Mouse (Mus musculus): ENCODE results near the gene Vcam1. TPM values are rescaled to one million over a fixed set of nuclear protein-coding genes. Genes with fewer than 3 reads are reported as not detected.

Gene Vcam1
- total RNA-seq, 1 experiment: 0.27 TPM

GRCm38 (mm10) chr3:116094886-116095285 lies 34.6 kb downstream of the Vcam1 start:
- no peak for DNase-seq (ENCODE audit: low read depth, low spot score)
- Histone ChIP-seq H3K36me3 (ENCODE audit: control insufficient read depth, insufficient read depth, low read length, poor library complexity, severe bottlenecking) (no peaks in the 10 kb centered on the region), H3K4me3 (ENCODE audit: insufficient read depth in 1 of 2, low read depth in 1 of 2, low read length in 2 of 2, poor library complexity in 1 of 2, severe bottlenecking in 1 of 2) (no peak overlapping the region), H3K9me3 (ENCODE audit: control insufficient read depth, insufficient read depth, low read depth, low read length) (no peaks in the 10 kb centered on the region), H3K27ac (ENCODE audit: insufficient read depth, low read depth, low read length, poor library complexity, severe bottlenecking) (no peak overlapping the region), H3K4me1 (ENCODE audit: control insufficient read depth in 2 of 2, insufficient read depth in 2 of 2, low read length in 2 of 2, poor library complexity in 1 of 2) (no peaks in the 10 kb centered on the region), H3K9ac (ENCODE audit: insufficient read depth, low read depth, low read length, poor library complexity, severe bottlenecking) (no peak overlapping the region)
- in situ Hi-C loops (cut with MboI; ENCODE audit: low sequenced_read_pairs in 2 of 2, unreplicated experiment in 2 of 2): no loop called here
- TF ChIP-seq HCFC1 (IDR thresholded peaks at IDR 0.05; ENCODE audit: borderline replicate concordance, insufficient read depth, low read length): no peak
- no peak for TF ChIP-seq CHD2 (IDR thresholded peaks at IDR 0.05; ENCODE audit: low read depth, low read length)
- no peak for TF ChIP-seq ZNF384 (IDR thresholded peaks at IDR 0.05; ENCODE audit: low read depth, low read length)
- TF ChIP-seq MAFK (IDR thresholded peaks at IDR 0.05; ENCODE audit: insufficient read depth, low read depth, low read length): no peak
- TF ChIP-seq ZC3H11A (IDR thresholded peaks at IDR 0.05; ENCODE audit: borderline replicate concordance, low read depth, low read length): no peak

GRCm38 (mm10) chr3:116094288-116094687 lies 35.2 kb downstream of the Vcam1 start:
- Histone ChIP-seq H3K36me3 (ENCODE audit: control insufficient read depth, insufficient read depth, low read length, poor library complexity, severe bottlenecking) (no peaks in the 10 kb centered on the region), H3K27ac (ENCODE audit: insufficient read depth, low read depth, low read length, poor library complexity, severe bottlenecking) (no peak overlapping the region), H3K9ac (ENCODE audit: insufficient read depth, low read depth, low read length, poor library complexity, severe bottlenecking) (no peak overlapping the region), H3K4me1 (ENCODE audit: control insufficient read depth in 2 of 2, insufficient read depth in 2 of 2, low read length in 2 of 2, poor library complexity in 1 of 2) (no peaks in the 10 kb centered on the region), H3K9me3 (ENCODE audit: control insufficient read depth, insufficient read depth, low read depth, low read length) (no peaks in the 10 kb centered on the region), H3K4me3 (ENCODE audit: insufficient read depth in 1 of 2, low read depth in 1 of 2, low read length in 2 of 2, poor library complexity in 1 of 2, severe bottlenecking in 1 of 2) (no peak overlapping the region)
- in situ Hi-C loops (cut with MboI; ENCODE audit: low sequenced_read_pairs in 2 of 2, unreplicated experiment in 2 of 2): no loop called here
- TF ChIP-seq CHD2 (IDR thresholded peaks at IDR 0.05; ENCODE audit: low read depth, low read length) (no peak), HCFC1 (IDR thresholded peaks at IDR 0.05; ENCODE audit: borderline replicate concordance, insufficient read depth, low read length) (no peak), ZC3H11A (IDR thresholded peaks at IDR 0.05; ENCODE audit: borderline replicate concordance, low read depth, low read length) (no peak), ZNF384 (IDR thresholded peaks at IDR 0.05; ENCODE audit: low read depth, low read length) (no peak), MAFK (IDR thresholded peaks at IDR 0.05; ENCODE audit: insufficient read depth, low read depth, low read length) (no peak)
- no peak for DNase-seq (ENCODE audit: low read depth, low spot score)

- TF ChIP-seq ZC3H11A (IDR thresholded peaks at IDR 0.05; ENCODE audit: borderline replicate concordance, low read depth, low read length): no peak
- Histone ChIP-seq H3K9me3 (ENCODE audit: control insufficient read depth, insufficient read depth, low read depth, low read length) (no peaks in the 10 kb centered on the region), H3K4me1 (ENCODE audit: control insufficient read depth in 2 of 2, insufficient read depth in 2 of 2, low read length in 2 of 2, poor library complexity in 1 of 2) (no peaks in the 10 kb centered on the region), H3K4me3 (ENCODE audit: insufficient read depth in 1 of 2, low read depth in 1 of 2, low read length in 2 of 2, poor library complexity in 1 of 2, severe bottlenecking in 1 of 2) (no peak overlapping the region), H3K27ac (ENCODE audit: insufficient read depth, low read depth, low read length, poor library complexity, severe bottlenecking) (no peak overlapping the region), H3K36me3 (ENCODE audit: control insufficient read depth, insufficient read depth, low read length, poor library complexity, severe bottlenecking) (no peaks in the 10 kb centered on the region), H3K9ac (ENCODE audit: insufficient read depth, low read depth, low read length, poor library complexity, severe bottlenecking) (no peak overlapping the region)
- no peak for DNase-seq (ENCODE audit: low read depth, low spot score)
- in situ Hi-C loops (cut with MboI; ENCODE audit: low sequenced_read_pairs in 2 of 2, unreplicated experiment in 2 of 2): no loop called here
Observed at GRCm38 (mm10) chr3:116092547-116092946, 36.9 kb downstream of the Vcam1 start.

GRCm38 (mm10) chr3:116091706-116092105 lies 37.8 kb downstream of the Vcam1 start:
- TF ChIP-seq ZC3H11A (IDR thresholded peaks at IDR 0.05; ENCODE audit: borderline replicate concordance, low read depth, low read length) (no peak), ZNF384 (IDR thresholded peaks at IDR 0.05; ENCODE audit: low read depth, low read length) (no peak), MAFK (IDR thresholded peaks at IDR 0.05; ENCODE audit: insufficient read depth, low read depth, low read length) (no peak), HCFC1 (IDR thresholded peaks at IDR 0.05; ENCODE audit: borderline replicate concordance, insufficient read depth, low read length) (no peak), CHD2 (IDR thresholded peaks at IDR 0.05; ENCODE audit: low read depth, low read length) (no peak)
- Histone ChIP-seq H3K9me3 (ENCODE audit: control insufficient read depth, insufficient read depth, low read depth, low read length) (no peaks in the 10 kb centered on the region), H3K9ac (ENCODE audit: insufficient read depth, low read depth, low read length, poor library complexity, severe bottlenecking) (no peak overlapping the region), H3K36me3 (ENCODE audit: control insufficient read depth, insufficient read depth, low read length, poor library complexity, severe bottlenecking) (no peaks in the 10 kb centered on the region), H3K4me3 (ENCODE audit: insufficient read depth in 1 of 2, low read depth in 1 of 2, low read length in 2 of 2, poor library complexity in 1 of 2, severe bottlenecking in 1 of 2) (no peak overlapping the region), H3K4me1 (ENCODE audit: control insufficient read depth in 2 of 2, insufficient read depth in 2 of 2, low read length in 2 of 2, poor library complexity in 1 of 2) (no peaks in the 10 kb centered on the region), H3K27ac (ENCODE audit: insufficient read depth, low read depth, low read length, poor library complexity, severe bottlenecking) (no peak overlapping the region)
- no peak for DNase-seq (ENCODE audit: low read depth, low spot score)
- in situ Hi-C loops (cut with MboI; ENCODE audit: low sequenced_read_pairs in 2 of 2, unreplicated experiment in 2 of 2): no loop called here

GRCm38 (mm10) chr3:116085962-116086361 lies 43.5 kb downstream of the Vcam1 start:
- H3K4me3 ChIP-seq (ENCODE audit: insufficient read depth in 1 of 2, low read depth in 1 of 2, low read length in 2 of 2, poor library complexity in 1 of 2, severe bottlenecking in 1 of 2): no peak overlapping the region
- H3K27ac ChIP-seq (ENCODE audit: insufficient read depth, low read depth, low read length, poor library complexity, severe bottlenecking): no peak overlapping the region
- TF ChIP-seq HCFC1 (IDR thresholded peaks at IDR 0.05; ENCODE audit: borderline replicate concordance, insufficient read depth, low read length) (no peak), ZC3H11A (IDR thresholded peaks at IDR 0.05; ENCODE audit: borderline replicate concordance, low read depth, low read length) (no peak), MAFK (IDR thresholded peaks at IDR 0.05; ENCODE audit: insufficient read depth, low read depth, low read length) (no peak), CHD2 (IDR thresholded peaks at IDR 0.05; ENCODE audit: low read depth, low read length) (no peak), ZNF384 (IDR thresholded peaks at IDR 0.05; ENCODE audit: low read depth, low read length) (no peak)
- H3K4me1 ChIP-seq (ENCODE audit: control insufficient read depth in 2 of 2, insufficient read depth in 2 of 2, low read length in 2 of 2, poor library complexity in 1 of 2): no peaks in the 10 kb centered on the region
- in situ Hi-C loops (cut with MboI; ENCODE audit: low sequenced_read_pairs in 2 of 2, unreplicated experiment in 2 of 2): no loop called here
- no peak for DNase-seq (ENCODE audit: low read depth, low spot score)
- no peak overlapping the region for H3K9ac ChIP-seq (ENCODE audit: insufficient read depth, low read depth, low read length, poor library complexity, severe bottlenecking)
- H3K9me3 ChIP-seq (ENCODE audit: control insufficient read depth, insufficient read depth, low read depth, low read length): no peaks in the 10 kb centered on the region
- no peaks in the 10 kb centered on the region for H3K36me3 ChIP-seq (ENCODE audit: control insufficient read depth, insufficient read depth, low read length, poor library complexity, severe bottlenecking)
